Mouse (Mus musculus) hindbrain, embryonic 11.5 days (tissue): ENCODE data around the gene Slc30a7. TPM values are rescaled to one million over a fixed set of nuclear protein-coding genes. Genes with fewer than 3 reads are reported as not detected.

ENCODE experiments used
- ATAC-seq: fragments of 200-750 bp; cut with Nextera tagmentation; 2 replicates; pipeline ENCODE4 v1.8.0; 2017; ENCODE audit warnings: mild to moderate bottlenecking, moderate TSS enrichment, moderate library complexity; ENCODE audit not compliant: low FRiP score
- DNase-seq: peaks from one replicate; pipeline ENCODE4 v3.0.0-alpha.2; 2015; ENCODE audit warnings: low spot score
- H3K27ac ChIP-seq: fragments of 300-500 bp; sonication (generic); 2 replicates; pipeline ENCODE4 v1.5.1; 2014; ENCODE audit warnings: mild to moderate bottlenecking, low read depth, low read length
- H3K27me3 ChIP-seq: fragments of 300-500 bp; sonication (generic); 2 replicates; pipeline ENCODE4 v1.6.1; 2014; ENCODE audit warnings: mild to moderate bottlenecking, low read length, moderate library complexity, mixed read lengths; ENCODE audit not compliant: control insufficient read depth, insufficient read depth
- H3K36me3 ChIP-seq: fragments of 300-500 bp; sonication (generic); 2 replicates; pipeline ENCODE4 v1.6.1; 2014; ENCODE audit warnings: mild to moderate bottlenecking, low read length, moderate library complexity, mixed read lengths; ENCODE audit not compliant: control insufficient read depth, insufficient read depth
- H3K4me1 ChIP-seq: fragments of 300-500 bp; sonication (generic); replicated peaks from 2 replicates; pipeline ENCODE4 v1.6.1; 2014; ENCODE audit warnings: low read length, mixed read lengths; ENCODE audit not compliant: control insufficient read depth, insufficient read depth
- H3K4me2 ChIP-seq: fragments of 300-500 bp; sonication (generic); replicated peaks from 2 replicates; pipeline ENCODE4 v1.6.1; 2014; ENCODE audit warnings: mild to moderate bottlenecking, low read depth, low read length
- H3K4me3 ChIP-seq: fragments of 300-500 bp; sonication (generic); 2 replicates; pipeline ENCODE4 v1.5.1; 2014; ENCODE audit warnings: low read depth, low read length
- H3K9ac ChIP-seq: fragments of 300-500 bp; sonication (generic); 2 replicates; pipeline ENCODE4 v1.6.1; 2014; ENCODE audit warnings: low read depth, low read length
- H3K9me3 ChIP-seq: fragments of 300-500 bp; sonication (generic); 2 replicates; pipeline ENCODE4 v1.6.1; 2016; ENCODE audit warnings: low read length; ENCODE audit not compliant: control insufficient read depth
- WGBS: fragments of 180-500 bp; shearing (Covaris S2); extraction: QIAGEN DNeasy Blood & Tissue Kit; methylation state at CpG from one replicate; pipeline ENCODE4 v1.1.7; 2014; 5-methylcytosine and 5-hydroxymethylcytosine counted together
- polyA plus RNA-seq: library from polyadenylated mRNA; unstranded; fragments of >200 nt; fragmentation: Nextera tagmentation; extraction: Ambion mirVana; gene quantifications from 2 replicates; pipeline ENCODE4 v1.2.1, GENCODE M21; 2014

Gene Slc30a7
- polyA plus RNA-seq, 1 experiment from 2014 or later: 31.2 TPM

DNA sequence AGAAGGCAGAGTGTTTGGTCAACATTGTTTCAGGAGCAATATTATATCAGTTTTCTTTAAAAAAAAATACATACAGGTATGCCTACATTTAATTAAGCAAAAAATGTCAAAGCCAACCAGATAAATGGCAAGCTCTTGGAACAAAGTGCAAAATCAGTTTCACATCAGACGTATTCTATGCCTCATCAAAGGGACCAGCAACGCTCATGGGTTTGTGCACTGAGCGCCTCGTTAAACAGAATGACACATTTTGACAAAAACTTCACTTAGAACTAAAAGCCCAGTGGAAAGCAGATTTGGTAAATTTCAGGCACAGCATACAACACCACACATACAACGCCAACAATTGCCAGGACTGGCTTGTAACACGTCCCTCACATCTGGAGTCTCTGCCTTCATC lies 62.8 kb downstream of the Slc30a7 start:
- ATAC-seq: no peak
- no peaks in the 10 kb centered on the region for H3K36me3 ChIP-seq
- WGBS: 95% methylated on average over 6 of the region's 6 CpGs
- no peaks in the 10 kb centered on the region for H3K4me1 ChIP-seq
- no peak overlapping the region for H3K27ac ChIP-seq
- no peak overlapping the region for H3K4me2 ChIP-seq
- H3K9me3 ChIP-seq: no peaks in the 10 kb centered on the region
- H3K9ac ChIP-seq: no peak overlapping the region
- no peak for DNase-seq
- no peak overlapping the region for H3K4me3 ChIP-seq
- H3K27me3 ChIP-seq: no peaks in the 10 kb centered on the region

DNA sequence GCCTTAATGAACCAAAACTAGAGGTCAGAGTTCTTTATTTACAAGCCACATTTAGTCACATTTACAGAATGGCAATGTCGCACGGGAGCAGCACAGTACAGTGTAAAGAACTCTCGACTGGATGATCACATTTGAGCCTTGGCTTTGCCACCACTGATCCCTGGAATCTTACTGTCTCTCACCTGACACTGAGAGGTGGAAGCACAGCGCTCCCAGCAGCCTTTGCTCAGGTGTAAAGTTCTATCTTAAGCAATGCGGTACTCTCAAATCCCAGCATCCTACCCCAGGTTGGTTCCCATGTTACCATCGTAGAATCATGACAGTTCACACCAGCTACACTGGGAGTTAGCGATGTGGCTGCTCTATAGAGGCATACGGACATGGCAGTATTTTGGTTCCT lies 65.7 kb downstream of the Slc30a7 start:
- Histone ChIP-seq H3K27ac (no peak overlapping the region), H3K9me3 (no peaks in the 10 kb centered on the region), H3K36me3 (no peaks in the 10 kb centered on the region), H3K9ac (no peak overlapping the region), H3K4me3 (no peak overlapping the region), H3K4me2 (no peak overlapping the region), H3K4me1 (no peaks in the 10 kb centered on the region), H3K27me3 (no peaks in the 10 kb centered on the region)
- WGBS: 96% methylated on average over 8 of the region's 8 CpGs
- no peak for DNase-seq
- ATAC-seq: no peak

DNA sequence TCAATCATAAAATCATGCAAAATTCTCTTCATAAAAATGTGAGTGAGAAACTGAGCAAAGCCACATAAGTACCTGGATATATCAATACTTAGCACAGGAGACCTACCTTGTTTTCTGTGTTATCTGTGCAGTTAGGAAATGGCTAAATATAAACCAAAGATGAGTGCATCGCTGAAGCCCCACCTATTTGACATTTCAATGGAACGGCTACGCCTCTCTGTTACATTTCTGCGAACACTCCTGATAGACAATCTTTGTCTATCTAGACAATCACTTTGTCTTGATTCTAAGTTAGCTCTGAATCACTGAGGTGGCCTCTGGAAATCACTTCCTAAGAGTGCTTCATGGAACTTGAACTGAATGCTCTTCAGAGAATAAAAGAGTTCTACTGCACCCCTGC lies 66.7 kb downstream of the Slc30a7 start:
- Histone ChIP-seq H3K4me2 (no peak overlapping the region), H3K36me3 (no peaks in the 10 kb centered on the region), H3K9me3 (no peaks in the 10 kb centered on the region), H3K9ac (no peak overlapping the region), H3K27ac (no peak overlapping the region), H3K27me3 (no peaks in the 10 kb centered on the region), H3K4me3 (no peak overlapping the region), H3K4me1 (no peaks in the 10 kb centered on the region)
- DNase-seq (no peak), ATAC-seq (no peak)
- WGBS: 89% methylated on average over 4 of the region's 4 CpGs

DNA sequence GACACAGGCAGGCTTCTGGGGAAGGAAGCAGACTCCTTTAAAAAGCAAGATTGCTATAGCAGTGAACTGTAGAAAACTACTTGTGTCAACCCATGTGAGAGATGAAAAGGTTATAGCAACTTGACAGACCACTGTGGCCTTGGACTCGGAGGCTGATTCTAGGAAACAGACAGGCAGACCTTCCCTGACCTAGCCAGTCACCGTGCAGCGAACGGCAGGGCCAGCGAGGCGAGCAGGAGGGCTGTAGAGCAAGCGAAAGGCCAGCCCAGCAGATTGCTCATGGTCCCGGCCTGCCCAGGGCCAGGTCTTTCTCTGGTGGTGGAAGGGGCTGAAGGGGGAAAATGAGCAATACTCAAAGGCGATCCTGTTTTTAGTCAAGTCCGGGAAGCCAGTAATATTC lies 69.4 kb downstream of the Slc30a7 start:
- Histone ChIP-seq H3K4me3 (no peak overlapping the region), H3K4me2 (no peak overlapping the region), H3K9me3 (no peaks in the 10 kb centered on the region), H3K27me3 (no peaks in the 10 kb centered on the region), H3K4me1 (no peaks in the 10 kb centered on the region), H3K9ac (no peak overlapping the region), H3K27ac (no peak overlapping the region), H3K36me3 (no peaks in the 10 kb centered on the region)
- no peak for DNase-seq
- ATAC-seq: no peak
- 90% methylated on average over 10 of the region's 10 CpGs for WGBS

DNA sequence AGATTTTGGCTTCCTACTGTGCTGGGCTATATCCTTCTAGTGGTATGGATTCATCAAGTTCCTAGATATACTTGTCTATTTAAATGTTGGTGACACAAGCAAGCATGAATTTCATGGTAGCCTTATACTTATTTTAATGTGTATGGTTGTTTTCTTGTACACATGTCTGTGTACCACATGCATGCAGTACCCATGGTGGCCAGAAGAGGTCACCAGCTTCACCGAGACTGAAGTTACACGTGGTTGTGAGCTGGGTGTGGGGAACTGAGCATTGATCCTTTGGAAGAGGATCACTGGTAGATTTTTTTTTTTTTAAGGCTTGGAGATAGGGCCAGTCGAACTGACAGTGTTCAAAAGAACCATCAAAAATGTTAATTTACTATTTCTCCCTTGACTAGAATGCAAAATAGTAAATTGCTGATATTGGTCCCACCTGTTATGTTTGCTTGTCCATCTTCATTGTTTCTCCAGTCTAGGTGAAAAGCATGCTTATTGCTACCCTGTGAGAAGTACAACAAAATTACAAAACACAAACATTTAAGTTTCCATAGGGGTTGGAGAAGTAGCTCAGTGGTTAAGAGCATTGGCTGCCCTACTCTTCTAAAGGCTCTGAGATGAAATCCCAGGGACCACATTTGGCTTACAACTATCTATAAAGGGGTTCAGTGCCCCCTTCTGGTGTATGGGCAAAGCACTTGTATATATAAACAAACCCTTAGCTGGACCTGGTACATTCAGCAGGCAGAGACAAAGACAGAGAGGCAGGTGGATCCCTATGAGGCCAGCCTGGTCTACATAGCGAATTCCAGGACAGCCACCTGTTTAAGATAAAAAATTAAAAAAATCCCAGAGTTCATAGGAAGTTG lies 70.2 kb downstream of the Slc30a7 start:
- 55% methylated on average over 4 of the region's 4 CpGs for WGBS
- Histone ChIP-seq H3K27ac (no peak overlapping the region), H3K9me3 (no peaks in the 10 kb centered on the region), H3K4me3 (no peak overlapping the region), H3K4me1 (no peaks in the 10 kb centered on the region), H3K9ac (no peak overlapping the region), H3K4me2 (no peak overlapping the region), H3K27me3 (no peaks in the 10 kb centered on the region), H3K36me3 (no peaks in the 10 kb centered on the region)
- DNase-seq (peak; percentile 61), ATAC-seq (no peak)

DNA sequence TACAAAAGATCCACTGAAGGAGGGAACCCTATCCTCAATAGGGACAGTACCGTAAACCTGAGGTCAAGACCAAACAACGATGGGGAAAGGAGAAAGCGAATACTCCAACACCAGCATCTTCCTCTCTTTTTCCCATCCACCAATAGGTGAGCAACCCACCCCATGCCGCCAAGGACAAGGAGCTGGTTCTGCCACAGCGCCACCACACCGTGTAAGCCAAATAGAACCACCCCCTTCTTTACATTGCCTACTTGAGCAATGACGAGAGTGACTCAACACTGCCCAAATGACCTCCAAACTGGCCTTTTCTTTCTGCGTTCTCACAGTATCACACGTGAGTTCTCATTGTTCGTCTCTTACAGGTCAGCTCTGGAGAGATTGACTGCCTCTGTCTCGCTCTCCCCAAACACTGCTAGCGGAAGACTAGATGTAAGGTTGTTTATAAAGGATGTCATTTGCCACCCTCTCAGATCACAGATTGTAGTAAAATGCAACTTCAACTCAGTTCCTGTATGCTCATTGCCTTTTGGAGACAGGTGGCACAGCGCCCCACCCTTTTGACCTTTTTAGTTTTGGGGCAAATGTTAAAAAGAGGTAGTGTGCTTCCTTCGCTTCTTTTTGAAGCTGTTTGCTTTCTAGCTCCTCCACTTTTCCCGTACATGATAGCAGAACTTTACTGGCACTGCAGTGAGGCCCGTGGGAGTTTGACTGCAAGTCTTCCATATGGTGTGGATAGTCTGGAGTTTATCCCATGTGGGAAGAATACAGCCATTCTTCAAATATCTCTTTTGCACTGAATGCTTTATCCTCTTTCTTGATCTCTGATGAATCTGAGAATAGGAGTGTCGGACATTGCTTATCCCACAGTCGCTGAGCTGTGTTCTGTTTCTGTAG lies 73.7 kb downstream of the Slc30a7 start:
- no peaks in the 10 kb centered on the region for H3K27me3 ChIP-seq
- H3K9me3 ChIP-seq: no peaks in the 10 kb centered on the region
- no peak overlapping the region for H3K9ac ChIP-seq
- H3K4me2 ChIP-seq: no peak overlapping the region
- no peak for ATAC-seq
- H3K4me3 ChIP-seq: no peak overlapping the region
- H3K4me1 ChIP-seq: no peaks in the 10 kb centered on the region
- no peaks in the 10 kb centered on the region for H3K36me3 ChIP-seq
- WGBS: 90% methylated on average over 18 of the region's 18 CpGs
- no peak overlapping the region for H3K27ac ChIP-seq
- no peak for DNase-seq

DNA sequence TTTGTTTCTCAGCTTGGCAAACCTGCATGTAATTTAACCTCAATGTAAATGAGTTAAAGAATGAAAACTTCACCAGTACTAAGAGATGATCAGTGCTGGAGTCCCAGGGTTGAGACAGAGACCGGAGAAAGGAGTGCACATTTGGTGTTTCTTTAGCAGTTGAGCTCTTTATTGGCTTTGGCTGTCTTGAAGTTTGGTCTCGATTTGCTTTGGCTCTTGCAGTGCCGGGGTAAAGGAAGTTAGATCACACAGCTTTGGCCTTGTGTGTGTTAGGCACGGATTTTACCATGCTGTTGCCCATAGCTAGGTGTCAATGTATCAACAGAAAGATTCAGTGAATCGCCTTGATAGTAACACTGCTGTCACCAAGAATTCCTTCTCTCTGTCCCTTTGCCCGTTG lies 75.5 kb downstream of the Slc30a7 start:
- WGBS: 95% methylated on average over 6 of the region's 6 CpGs
- H3K4me3 ChIP-seq: no peak overlapping the region
- no peaks in the 10 kb centered on the region for H3K36me3 ChIP-seq
- H3K9me3 ChIP-seq: no peaks in the 10 kb centered on the region
- no peaks in the 10 kb centered on the region for H3K27me3 ChIP-seq
- H3K9ac ChIP-seq: no peak overlapping the region
- H3K4me1 ChIP-seq: no peaks in the 10 kb centered on the region
- H3K4me2 ChIP-seq: no peak overlapping the region
- no peak for ATAC-seq
- no peak for DNase-seq
- H3K27ac ChIP-seq: no peak overlapping the region

DNA sequence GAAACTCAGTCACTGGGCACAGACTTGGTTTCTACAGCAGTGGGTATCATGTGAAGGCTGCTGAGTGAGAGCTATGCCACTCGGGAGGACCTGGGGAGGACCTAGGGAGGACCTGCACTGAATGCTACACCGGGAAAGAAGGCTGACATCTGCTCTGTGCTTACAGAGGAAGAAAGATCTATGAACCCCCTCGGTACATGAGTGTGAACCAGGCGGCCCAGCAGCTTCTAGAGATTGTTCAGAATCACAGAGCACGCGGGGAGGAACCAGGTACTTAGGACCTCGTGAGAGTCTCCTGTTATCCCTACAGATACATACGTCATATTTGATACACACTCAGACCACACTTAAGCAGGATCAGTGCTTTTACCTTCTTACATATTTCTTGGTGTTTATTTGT lies 80.7 kb downstream of the Slc30a7 start:
- no peak overlapping the region for H3K27ac ChIP-seq
- no peak overlapping the region for H3K4me2 ChIP-seq
- H3K27me3 ChIP-seq: no peaks in the 10 kb centered on the region
- DNase-seq (no peak), ATAC-seq (no peak)
- WGBS: 90% methylated on average over 8 of the region's 8 CpGs
- no peaks in the 10 kb centered on the region for H3K4me1 ChIP-seq
- H3K4me3 ChIP-seq: no peak overlapping the region
- no peaks in the 10 kb centered on the region for H3K9me3 ChIP-seq
- no peak overlapping the region for H3K9ac ChIP-seq
- no peaks in the 10 kb centered on the region for H3K36me3 ChIP-seq
